Mouse (Mus musculus): ENCODE data around the gene Gm49711. TPM values are rescaled to one million over a fixed set of nuclear protein-coding genes. Genes with fewer than 3 reads are reported as not detected.

Gm49711 gene
- polyA plus RNA-seq, 1 experiment from 2014 or later: 0.18 TPM

DNA sequence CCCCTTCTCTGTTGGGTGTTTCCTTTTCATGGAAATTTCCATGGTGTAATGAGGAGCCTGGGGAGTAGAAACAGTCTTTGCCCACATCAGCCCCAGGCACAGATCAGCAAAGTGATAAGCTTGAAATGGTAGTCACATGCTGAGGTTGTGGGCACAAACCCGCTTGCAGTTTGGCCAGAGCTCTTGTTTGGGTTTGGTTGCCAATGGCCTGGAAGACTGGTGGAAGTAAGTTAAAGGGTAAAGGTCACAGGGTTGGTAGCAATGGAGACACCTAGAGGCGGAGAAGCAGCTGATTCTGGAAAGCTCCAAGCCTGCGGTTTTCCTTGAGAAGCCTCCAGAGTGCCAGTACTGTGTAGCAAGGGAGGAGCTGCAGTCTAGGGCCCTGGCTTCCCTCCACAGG lies 47.5 kb downstream of the Gm49711 start:
- WGBS: 65% methylated on average over 3 of the region's 3 CpGs
- H3K9ac ChIP-seq: no peak overlapping the region
- no peak overlapping the region for H3K4me3 ChIP-seq
- H3K4me1 ChIP-seq: peaks cover 6% of the 10 kb centered on the region
- ATAC-seq (ENCODE audit: low FRiP score, low read depth): no peak
- peaks cover 9% of the 10 kb centered on the region; the same call in 1 of the 2 replicates for H3K36me3 ChIP-seq
- no peak overlapping the region for H3K4me2 ChIP-seq (replicated peaks)
- H3K27me3 ChIP-seq: no peaks in the 10 kb centered on the region
- no peaks in the 10 kb centered on the region for H3K9me3 ChIP-seq
- no peak overlapping the region for H3K27ac ChIP-seq

DNA sequence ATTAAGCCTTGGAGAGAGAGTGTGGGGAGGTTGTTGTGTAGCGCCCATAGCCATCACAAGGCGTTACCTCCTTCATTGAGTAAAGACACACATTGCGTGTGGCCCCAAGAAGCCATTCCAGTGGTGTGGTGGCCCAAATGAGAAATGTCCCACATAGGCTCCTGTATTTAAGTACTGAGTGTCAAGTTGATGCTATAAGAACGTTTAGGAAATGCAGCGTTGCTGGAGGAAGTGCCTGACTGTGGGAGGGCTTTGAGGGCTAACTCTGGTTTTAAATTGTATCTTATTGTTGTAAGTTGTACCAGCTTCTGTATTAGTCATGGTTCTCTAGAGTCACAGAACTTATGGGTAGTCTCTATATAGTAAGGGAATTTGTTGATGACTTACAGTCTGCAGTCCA lies 49.2 kb downstream of the Gm49711 start:
- WGBS: 95% methylated on average over 5 of the region's 5 CpGs
- ATAC-seq (ENCODE audit: low FRiP score, low read depth): no peak

DNA sequence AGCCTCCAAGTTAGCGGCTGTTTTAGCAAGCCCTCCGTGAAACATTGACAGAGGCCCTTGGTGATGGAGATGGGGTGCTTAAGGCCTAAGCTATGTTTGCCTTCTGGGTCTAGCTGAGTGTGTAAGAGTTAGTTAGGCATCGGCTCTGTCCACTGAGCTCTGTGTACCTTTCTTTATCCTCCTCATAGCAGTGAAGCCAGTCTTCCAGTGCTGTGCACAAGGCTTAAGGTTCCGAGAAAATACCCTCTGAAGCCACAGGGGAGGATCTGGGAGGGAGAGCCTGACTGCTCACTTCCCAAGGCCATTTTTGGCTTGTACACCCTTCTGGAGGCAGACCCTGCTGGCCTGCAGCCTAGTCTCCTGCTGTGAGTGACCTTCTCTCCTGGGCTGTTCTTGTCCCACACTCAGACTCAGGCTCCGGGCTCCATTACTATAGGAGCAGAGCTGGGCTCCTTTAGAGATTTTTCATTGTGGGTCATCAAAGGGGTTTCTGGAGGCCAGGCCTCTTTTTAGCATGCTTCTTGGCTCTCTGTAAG lies 56.7 kb downstream of the Gm49711 start:
- Histone ChIP-seq H3K4me1 (peaks cover 33% of the 10 kb centered on the region), H3K4me2 (replicated peaks) (no peak overlapping the region), H3K4me3 (no peak overlapping the region), H3K36me3 (peaks cover 22% of the 10 kb centered on the region), H3K27ac (no peak overlapping the region), H3K9ac (no peak overlapping the region), H3K27me3 (no peaks in the 10 kb centered on the region), H3K9me3 (no peaks in the 10 kb centered on the region)
- no peak for ATAC-seq (ENCODE audit: low FRiP score, low read depth)
- WGBS: 78% methylated on average over 5 of the region's 5 CpGs

More for the DNA sequence above, 49.2 kb downstream of the Gm49711 start:
- Histone ChIP-seq H3K4me3 (no peak overlapping the region), H3K36me3 (peaks cover 9% of the 10 kb centered on the region), H3K9ac (no peak overlapping the region), H3K27me3 (no peaks in the 10 kb centered on the region), H3K9me3 (no peaks in the 10 kb centered on the region), H3K4me2 (replicated peaks) (no peak overlapping the region), H3K4me1 (peaks cover 6% of the 10 kb centered on the region), H3K27ac (no peak overlapping the region)

GRCm38 (mm10) chr16:92115611-92116421 lies 57.7 kb downstream of the Gm49711 start:
- WGBS: 37% methylated on average over 16 of the region's 20 CpGs
- no peaks in the 10 kb centered on the region for H3K27me3 ChIP-seq
- peak overlapping the region; percentile 16; the same call in 1 of the 2 replicates for H3K4me3 ChIP-seq
- peak overlapping the region; percentile 51 for H3K4me2 ChIP-seq (replicated peaks)
- peaks cover 33% of the 10 kb centered on the region for H3K4me1 ChIP-seq
- H3K9me3 ChIP-seq: no peaks in the 10 kb centered on the region
- no peak overlapping the region for H3K27ac ChIP-seq
- peak overlapping the region; percentile 57; the same call in 1 of the 2 replicates for H3K9ac ChIP-seq
- H3K36me3 ChIP-seq: peaks cover 22% of the 10 kb centered on the region
- ATAC-seq (ENCODE audit: low FRiP score, low read depth): peak; percentile 26; the same call in 1 of the 2 replicates

DNA sequence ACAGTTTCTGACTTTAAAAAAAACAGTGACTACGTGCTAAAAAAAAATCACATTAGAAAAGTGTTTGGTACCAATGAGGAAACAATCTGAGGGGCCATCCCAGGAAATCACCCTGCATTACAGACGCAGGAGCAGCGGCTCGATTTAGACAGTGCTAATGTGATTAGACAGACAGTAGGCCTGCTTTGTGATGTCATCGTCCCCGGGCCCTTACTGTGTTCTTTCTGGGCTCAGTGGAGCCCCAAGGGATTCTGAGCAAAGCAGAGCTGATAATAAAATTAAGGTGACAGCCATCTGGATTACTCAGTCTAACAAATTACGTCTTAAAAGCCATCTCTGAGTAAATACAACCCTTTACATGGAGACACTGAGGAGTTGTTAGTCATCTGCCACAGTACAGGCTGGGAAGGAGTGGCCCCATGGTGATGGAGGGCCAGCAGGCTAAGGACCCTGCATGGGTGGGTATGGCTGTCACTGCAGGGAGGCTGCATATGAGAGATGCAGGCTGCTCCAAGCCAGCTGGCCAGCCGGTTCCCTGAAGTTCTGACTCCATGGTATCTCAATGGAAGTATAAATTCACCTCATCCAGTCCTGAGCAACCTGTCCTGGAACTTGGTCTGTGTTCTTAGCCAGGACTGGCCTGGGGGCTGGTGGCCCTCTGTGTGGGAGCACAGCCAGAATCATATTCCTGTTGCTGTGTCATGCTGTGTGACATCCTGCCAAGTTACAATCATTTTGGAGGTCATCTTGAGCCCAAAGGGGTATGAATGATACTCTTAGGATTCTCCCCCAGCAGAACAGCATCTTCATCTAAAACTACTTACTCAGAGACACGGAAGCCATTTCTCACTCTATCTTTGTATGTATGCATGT lies 59.5 kb downstream of the Gm49711 start:
- no peak overlapping the region for H3K4me3 ChIP-seq
- no peak overlapping the region for H3K27ac ChIP-seq
- H3K27me3 ChIP-seq: no peaks in the 10 kb centered on the region
- WGBS: 59% methylated on average over 9 of the region's 9 CpGs
- no peak for ATAC-seq (ENCODE audit: low FRiP score, low read depth)
- peaks cover 10% of the 10 kb centered on the region for H3K36me3 ChIP-seq
- H3K9ac ChIP-seq: no peak overlapping the region
- no peak overlapping the region for H3K4me2 ChIP-seq (replicated peaks)
- no peaks in the 10 kb centered on the region for H3K9me3 ChIP-seq
- H3K4me1 ChIP-seq: peaks cover 33% of the 10 kb centered on the region

DNA sequence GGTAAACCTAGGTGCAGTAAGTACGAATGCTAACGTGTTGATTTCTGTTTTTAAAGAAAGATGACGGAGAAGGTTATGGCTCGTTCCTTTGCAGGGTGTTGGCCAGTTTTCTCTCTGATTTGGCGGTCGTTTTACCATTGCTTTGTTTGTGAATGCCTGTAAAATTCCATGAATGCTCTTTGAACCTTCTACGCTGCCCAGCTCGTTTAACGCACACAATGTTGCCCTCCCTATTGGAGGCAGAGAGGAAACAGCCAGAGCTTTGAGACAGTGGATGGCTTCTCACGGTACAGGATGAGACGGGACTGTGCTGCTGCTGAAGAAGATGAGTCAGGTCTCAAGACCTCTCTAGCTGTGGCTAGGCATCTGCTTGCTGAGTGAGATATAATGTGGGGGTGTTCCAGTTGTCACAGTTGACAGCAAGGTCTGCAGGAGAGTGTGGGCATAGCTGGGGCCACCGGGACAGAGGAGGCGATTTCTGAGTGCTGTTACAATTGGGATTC lies 60.9 kb downstream of the Gm49711 start:
- Histone ChIP-seq H3K4me3 (no peak overlapping the region), H3K9ac (no peak overlapping the region), H3K36me3 (no peaks in the 10 kb centered on the region), H3K9me3 (peaks cover 4% of the 10 kb centered on the region; the same call in 1 of the 2 replicates), H3K4me2 (replicated peaks) (no peak overlapping the region; the same call in 1 of the 2 replicates), H3K27me3 (no peaks in the 10 kb centered on the region), H3K4me1 (peaks cover 33% of the 10 kb centered on the region), H3K27ac (no peak overlapping the region)
- 49% methylated on average over 13 of the region's 13 CpGs for WGBS
- ATAC-seq (ENCODE audit: low FRiP score, low read depth): no peak

DNA sequence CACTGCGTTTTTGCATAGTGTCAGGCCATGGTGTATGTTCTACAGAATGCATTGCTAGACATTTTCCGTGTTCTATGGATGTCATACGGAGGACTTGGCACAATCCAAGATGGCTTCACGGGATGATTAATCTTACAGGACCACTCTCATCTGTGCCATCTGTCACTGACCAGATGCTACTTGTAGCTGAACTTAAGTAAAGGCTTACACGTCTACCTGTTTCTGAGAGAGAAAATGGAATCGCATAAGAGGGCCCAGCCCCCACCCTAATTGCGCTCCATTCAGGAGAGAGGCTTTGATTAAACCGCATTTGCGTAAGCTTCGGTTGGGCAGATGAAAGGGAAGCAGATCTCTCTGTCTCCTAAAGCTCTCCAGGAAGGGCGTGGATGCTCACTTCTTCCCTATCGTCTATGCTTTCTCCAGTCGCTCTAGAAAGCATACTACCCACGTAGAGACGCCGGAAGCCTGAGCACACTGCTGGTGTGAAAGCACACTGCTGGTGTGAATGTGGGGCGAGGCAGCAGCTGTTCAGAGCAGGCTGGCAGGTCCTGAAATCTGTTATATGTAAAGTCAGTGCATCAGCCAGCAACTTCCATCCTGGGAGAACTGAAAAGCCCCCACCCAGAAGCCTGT lies 62.9 kb downstream of the Gm49711 start:
- H3K36me3 ChIP-seq: no peaks in the 10 kb centered on the region
- 71% methylated on average over 17 of the region's 17 CpGs for WGBS
- no peak for ATAC-seq (ENCODE audit: low FRiP score, low read depth)

DNA sequence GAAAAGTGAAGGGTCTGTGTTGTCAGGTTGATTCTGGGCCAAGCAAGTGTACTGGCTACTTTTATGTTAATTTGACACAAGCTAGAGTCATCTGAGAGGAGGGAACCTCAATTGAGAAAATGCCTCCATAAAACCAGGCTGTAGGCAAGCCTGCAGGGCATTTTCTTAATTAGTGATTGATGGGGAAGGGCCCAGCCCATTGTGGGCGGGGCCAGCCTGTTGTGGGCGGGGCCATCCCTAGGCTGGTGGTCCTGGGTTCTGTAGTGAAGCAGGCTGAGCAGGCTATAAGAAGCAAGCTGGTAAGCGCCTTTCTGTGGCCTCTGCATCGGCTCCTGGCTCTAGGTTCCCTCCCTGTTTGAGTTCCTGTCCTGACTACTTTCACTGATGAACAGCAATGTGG lies 69.1 kb downstream of the Gm49711 start:
- Histone ChIP-seq H3K9me3 (peaks cover 13% of the 10 kb centered on the region), H3K9ac (no peak overlapping the region), H3K27ac (no peak overlapping the region), H3K4me3 (no peak overlapping the region), H3K27me3 (no peaks in the 10 kb centered on the region), H3K4me1 (no peaks in the 10 kb centered on the region), H3K4me2 (replicated peaks) (no peak overlapping the region), H3K36me3 (no peaks in the 10 kb centered on the region)
- no peak for ATAC-seq (ENCODE audit: low FRiP score, low read depth)
- WGBS: 61% methylated on average over 4 of the region's 4 CpGs

More for the DNA sequence above, 62.9 kb downstream of the Gm49711 start:
- no peak overlapping the region for H3K4me3 ChIP-seq
- H3K9me3 ChIP-seq: peaks cover 13% of the 10 kb centered on the region
- no peaks in the 10 kb centered on the region for H3K27me3 ChIP-seq
- H3K9ac ChIP-seq: no peak overlapping the region
- no peak overlapping the region for H3K4me2 ChIP-seq (replicated peaks)
- peaks cover 20% of the 10 kb centered on the region for H3K4me1 ChIP-seq
- no peak overlapping the region for H3K27ac ChIP-seq

DNA sequence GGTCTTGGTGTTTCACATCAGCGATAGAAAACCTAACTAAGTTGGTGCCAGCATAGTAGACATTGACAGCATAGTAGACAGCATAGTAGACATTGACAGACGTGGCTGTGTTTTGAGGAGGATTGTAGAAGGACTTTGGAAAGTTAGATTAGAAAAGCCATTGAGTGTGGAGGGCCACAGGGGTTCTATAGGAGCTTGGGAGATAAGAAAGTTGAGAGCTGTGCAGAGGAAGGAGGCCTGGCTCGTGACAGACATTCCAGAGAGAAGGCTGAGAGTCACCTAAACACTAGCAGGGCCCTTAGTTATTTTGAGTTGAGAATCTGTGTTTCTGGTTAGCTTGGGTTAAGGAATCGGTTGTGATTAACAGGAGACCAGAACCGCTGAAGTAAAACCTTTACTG lies 69.5 kb downstream of the Gm49711 start:
- Histone ChIP-seq H3K9ac (no peak overlapping the region), H3K36me3 (no peaks in the 10 kb centered on the region), H3K27ac (no peak overlapping the region), H3K27me3 (no peaks in the 10 kb centered on the region), H3K4me3 (no peak overlapping the region), H3K9me3 (peaks cover 13% of the 10 kb centered on the region), H3K4me2 (replicated peaks) (no peak overlapping the region), H3K4me1 (no peaks in the 10 kb centered on the region)
- ATAC-seq (ENCODE audit: low FRiP score, low read depth): no peak
- 87% methylated on average over 5 of the region's 5 CpGs for WGBS

DNA sequence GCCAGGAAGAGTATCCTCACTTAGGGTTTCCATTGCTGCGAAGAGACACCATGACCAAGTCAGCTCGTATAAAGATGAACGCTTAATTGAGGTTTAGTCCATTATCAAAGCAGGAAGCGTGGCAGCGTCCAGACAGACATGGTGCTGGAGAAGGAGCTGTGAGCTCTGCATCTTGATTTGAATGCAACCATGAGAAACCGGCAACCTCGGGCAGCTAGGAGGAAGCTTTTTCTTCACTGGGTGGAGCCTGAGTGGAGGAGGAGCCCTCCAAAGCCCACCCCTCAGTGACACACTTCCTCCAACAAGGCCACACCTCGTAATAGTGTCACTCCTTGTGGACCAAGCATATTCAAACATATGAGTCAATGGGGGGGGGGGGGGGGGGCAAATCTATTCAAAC lies 71.7 kb downstream of the Gm49711 start:
- no peak for ATAC-seq (ENCODE audit: low FRiP score, low read depth)
- Histone ChIP-seq H3K27me3 (no peaks in the 10 kb centered on the region), H3K9me3 (0 out of 2 replicates have a peak, but pooled peaks cover under 1% of the 10 kb centered on the region), H3K27ac (no peak overlapping the region), H3K9ac (no peak overlapping the region), H3K36me3 (no peaks in the 10 kb centered on the region), H3K4me2 (replicated peaks) (no peak overlapping the region), H3K4me3 (no peak overlapping the region), H3K4me1 (no peaks in the 10 kb centered on the region)
- 94% methylated on average over 8 of the region's 8 CpGs for WGBS

DNA sequence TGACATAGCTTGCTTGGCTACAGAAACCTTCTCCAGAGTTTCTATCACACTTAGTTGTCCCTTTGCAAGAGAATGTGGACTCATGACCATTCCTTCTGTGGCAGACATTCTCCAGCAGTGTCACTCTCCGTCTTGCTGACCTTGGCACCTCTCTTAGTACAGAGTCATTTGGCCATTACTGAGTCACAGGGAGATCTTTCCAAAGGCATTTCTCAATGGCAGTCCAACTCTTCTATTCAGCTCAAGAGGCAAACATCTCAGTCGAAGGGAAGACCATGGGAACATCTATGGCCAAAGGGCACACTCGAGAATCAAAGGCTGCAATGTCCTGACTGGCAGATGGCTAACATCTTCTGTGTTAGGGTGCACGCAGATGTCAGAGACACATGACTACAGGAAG lies 74.4 kb downstream of the Gm49711 start:
- no peak for ATAC-seq (ENCODE audit: low FRiP score, low read depth)
- Histone ChIP-seq H3K4me1 (no peaks in the 10 kb centered on the region), H3K9me3 (no peaks in the 10 kb centered on the region), H3K9ac (no peak overlapping the region), H3K27ac (no peak overlapping the region), H3K36me3 (no peaks in the 10 kb centered on the region), H3K4me2 (replicated peaks) (no peak overlapping the region), H3K27me3 (no peaks in the 10 kb centered on the region), H3K4me3 (no peak overlapping the region)
- WGBS: 85% methylated on average over 4 of the region's 4 CpGs

Data from limb, embryonic 13.5 days (tissue).